Mouse (Mus musculus): ENCODE data around the gene Dvl3.

- TF ChIP-seq CTCF (IDR thresholded peaks at IDR 0.05; ENCODE audit: low read depth) (no peak), EP300 (optimal IDR thresholded peaks at IDR 0.05) (no peak)
Measured at GRCm38 (mm10) chr16:20528779-20529178, 12.0 kb downstream of the Dvl3 start.

All from stomach, postnatal 0 days (tissue).